Mouse (Mus musculus): Measurements from ENCODE around the gene Srsf1. TPM values are rescaled to one million over a fixed set of nuclear protein-coding genes. Genes with fewer than 3 reads are reported as not detected.

Srsf1 gene
- polyA plus RNA-seq, 1 experiment, result 76.5 TPM

- peak overlapping the region; percentile 39 for H3K4me3 ChIP-seq (replicated peaks; ENCODE audit: extremely low read depth, low read depth, low read length)
Measured at GRCm38 (mm10) chr11:88086737-88087627, 39.8 kb downstream of the Srsf1 start.

DNA sequence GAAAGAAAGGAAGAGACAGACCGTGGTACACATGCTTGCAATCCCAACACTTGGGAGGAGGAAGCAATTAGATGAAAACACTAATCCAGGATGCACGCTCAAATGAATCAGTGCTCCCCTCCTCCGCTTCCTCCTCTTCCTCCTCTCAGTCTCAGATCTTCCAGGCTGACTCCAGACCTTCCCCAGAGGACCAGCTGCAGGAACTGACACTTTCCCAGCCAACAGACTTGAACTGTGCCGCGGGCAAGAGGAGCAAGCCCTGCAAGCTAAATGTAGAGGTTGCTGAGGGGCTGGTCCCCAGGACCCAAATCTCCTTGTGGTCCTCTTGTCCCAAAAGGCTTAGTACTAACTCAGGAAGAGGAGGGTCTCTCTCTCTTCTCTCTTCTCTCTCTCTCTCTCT, 42.0 kb downstream of the Srsf1 start:
- 53% methylated on average over 5 of the region's 5 CpGs for WGBS

More at GRCm38 (mm10) chr11:88086737-88087627, 39.8 kb downstream of the Srsf1 start:
- H3K4me1 ChIP-seq (ENCODE audit: control insufficient read depth, insufficient read depth, low read length), result no peaks in the 10 kb centered on the region
- 7% methylated on average over 25 of the region's 25 CpGs for WGBS
- TF ChIP-seq POLR2A (IDR thresholded peaks at IDR 0.05; ENCODE audit: borderline replicate concordance, extremely low read depth, low read depth, low read length), result 0 out of 2 replicates have a peak, but pooled peaks have one; percentile 19
- no peak for TF ChIP-seq CTCF (IDR thresholded peaks at IDR 0.05; ENCODE audit: insufficient read depth, low read length)
- DNase-seq, result peak; percentile 74

DNA sequence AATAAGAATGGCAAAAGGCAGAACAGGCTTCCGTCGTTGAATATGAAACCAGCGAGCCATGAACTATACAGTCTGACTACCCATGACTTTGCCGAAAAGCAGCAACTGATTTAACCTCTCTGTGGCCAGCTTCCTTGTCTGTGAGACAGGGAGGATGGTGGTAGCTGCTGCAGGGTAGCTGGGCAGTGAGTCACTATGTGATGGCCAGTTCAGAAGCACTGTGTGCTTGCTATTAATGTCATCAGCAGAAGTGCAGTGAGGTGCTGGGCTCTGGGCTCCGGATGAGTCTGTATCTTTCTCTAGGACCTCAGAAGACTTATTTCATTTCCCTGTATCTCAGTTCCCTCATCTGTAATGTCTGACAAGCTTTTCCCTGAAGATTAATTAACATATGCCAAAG, 43.1 kb downstream of the Srsf1 start:
- TF ChIP-seq CTCF (IDR thresholded peaks at IDR 0.05; ENCODE audit: insufficient read depth, low read length), result no peak
- TF ChIP-seq POLR2A (IDR thresholded peaks at IDR 0.05; ENCODE audit: borderline replicate concordance, extremely low read depth, low read depth, low read length), result no peak
- no peak for DNase-seq
- H3K4me1 ChIP-seq (ENCODE audit: control insufficient read depth, insufficient read depth, low read length), result no peaks in the 10 kb centered on the region
- WGBS, result 73% methylated on average over 5 of the region's 5 CpGs
- H3K4me3 ChIP-seq (replicated peaks; ENCODE audit: extremely low read depth, low read depth, low read length), result no peak overlapping the region

More for the DNA sequence above, 42.0 kb downstream of the Srsf1 start:
- no peaks in the 10 kb centered on the region for H3K4me1 ChIP-seq (ENCODE audit: control insufficient read depth, insufficient read depth, low read length)
- H3K4me3 ChIP-seq (replicated peaks; ENCODE audit: extremely low read depth, low read depth, low read length), result no peak overlapping the region
- no peak for DNase-seq
- TF ChIP-seq POLR2A (IDR thresholded peaks at IDR 0.05; ENCODE audit: borderline replicate concordance, extremely low read depth, low read depth, low read length) (no peak), CTCF (IDR thresholded peaks at IDR 0.05; ENCODE audit: insufficient read depth, low read length) (no peak)

DNA sequence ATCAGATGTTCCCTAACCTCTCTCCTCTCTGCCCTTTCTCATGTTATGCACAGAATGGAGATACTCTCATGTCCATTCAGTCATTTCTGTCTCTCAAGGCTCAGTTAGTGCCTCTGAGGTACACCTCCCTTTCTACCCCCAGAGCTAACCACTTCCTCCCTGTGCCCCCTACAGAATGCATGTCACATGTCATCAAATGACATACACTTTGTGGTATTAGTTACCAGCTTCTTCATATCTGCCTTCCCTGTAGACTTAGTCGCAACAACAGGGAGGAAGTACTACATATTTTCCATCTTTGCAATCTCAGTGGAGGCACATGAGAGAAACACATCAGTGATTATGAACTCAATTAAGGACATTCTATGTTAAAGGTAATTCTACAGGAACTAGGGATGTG, 44.8 kb downstream of the Srsf1 start:
- no peak for DNase-seq
- WGBS, result 74% methylated on average over 1 of the region's 1 CpGs
- no peak overlapping the region for H3K4me3 ChIP-seq (replicated peaks; ENCODE audit: extremely low read depth, low read depth, low read length)
- TF ChIP-seq POLR2A (IDR thresholded peaks at IDR 0.05; ENCODE audit: borderline replicate concordance, extremely low read depth, low read depth, low read length) (no peak), CTCF (IDR thresholded peaks at IDR 0.05; ENCODE audit: insufficient read depth, low read length) (no peak)
- no peaks in the 10 kb centered on the region for H3K4me1 ChIP-seq (ENCODE audit: control insufficient read depth, insufficient read depth, low read length)

- Histone ChIP-seq H3K4me3 (replicated peaks; ENCODE audit: extremely low read depth, low read depth, low read length) (no peak overlapping the region), H3K4me1 (ENCODE audit: control insufficient read depth, insufficient read depth, low read length) (peaks cover 5% of the 10 kb centered on the region)
- TF ChIP-seq CTCF (IDR thresholded peaks at IDR 0.05; ENCODE audit: insufficient read depth, low read length) (no peak), POLR2A (IDR thresholded peaks at IDR 0.05; ENCODE audit: borderline replicate concordance, extremely low read depth, low read depth, low read length) (0 out of 2 replicates have a peak, but pooled peaks have one; percentile 15)
- 15% methylated on average over 4 of the region's 4 CpGs for WGBS
- DNase-seq, result no peak
Measured at GRCm38 (mm10) chr11:88097173-88097572, 50.0 kb downstream of the Srsf1 start.

GRCm38 (mm10) chr11:88098021-88098729, 51.0 kb downstream of the Srsf1 start, which contains the start of gene Cuedc1:
Cuedc1 (plus strand) TSS chr11:88098058.
- DNase-seq, result no peak
- WGBS, result 29% methylated on average over 17 of the region's 17 CpGs
- Histone ChIP-seq H3K4me3 (replicated peaks; ENCODE audit: extremely low read depth, low read depth, low read length) (peak within 1 kb of the TSS; percentile 86), H3K4me1 (ENCODE audit: control insufficient read depth, insufficient read depth, low read length) (peaks cover 5% of the 10 kb centered on the region)
- TF ChIP-seq POLR2A (IDR thresholded peaks at IDR 0.05; ENCODE audit: borderline replicate concordance, extremely low read depth, low read depth, low read length), result no peak
- no peak for TF ChIP-seq CTCF (IDR thresholded peaks at IDR 0.05; ENCODE audit: insufficient read depth, low read length)

GRCm38 (mm10) chr11:88098787-88099598, 51.8 kb downstream of the Srsf1 start:
- under 1% methylated on average over 95 of the region's 95 CpGs for WGBS
- H3K4me1 ChIP-seq (ENCODE audit: control insufficient read depth, insufficient read depth, low read length), result peaks cover 5% of the 10 kb centered on the region

GRCm38 (mm10) chr11:88099599-88100023, 52.4 kb downstream of the Srsf1 start:
- peak; percentile 64 for DNase-seq
- peak overlapping the region; percentile 86 for H3K4me3 ChIP-seq (replicated peaks; ENCODE audit: extremely low read depth, low read depth, low read length)
- TF ChIP-seq POLR2A (IDR thresholded peaks at IDR 0.05; ENCODE audit: borderline replicate concordance, extremely low read depth, low read depth, low read length) (peak; percentile 65; the same call in 1 of the 2 replicates), CTCF (IDR thresholded peaks at IDR 0.05; ENCODE audit: insufficient read depth, low read length) (no peak)
- peaks cover 5% of the 10 kb centered on the region for H3K4me1 ChIP-seq (ENCODE audit: control insufficient read depth, insufficient read depth, low read length)
- under 1% methylated on average over 30 of the region's 38 CpGs for WGBS

More at GRCm38 (mm10) chr11:88098787-88099598, 51.8 kb downstream of the Srsf1 start:
- peak overlapping the region; percentile 86 for H3K4me3 ChIP-seq (replicated peaks; ENCODE audit: extremely low read depth, low read depth, low read length)
- peak; percentile 81 for DNase-seq
- 0 out of 2 replicates have a peak, but pooled peaks have one; percentile 6 for TF ChIP-seq POLR2A (IDR thresholded peaks at IDR 0.05; ENCODE audit: borderline replicate concordance, extremely low read depth, low read depth, low read length)
- 0 out of 2 replicates have a peak, but pooled peaks have one; percentile 11 for TF ChIP-seq CTCF (IDR thresholded peaks at IDR 0.05; ENCODE audit: insufficient read depth, low read length)
